Mouse (Mus musculus) liver, embryonic 14.5 days (tissue): Measurements from ENCODE around the gene Kng1.

Experiments
- CTCF ChIP-seq: IDR thresholded peaks from 2 replicates; pipeline ENCODE4 v1.5.1; 2016; ENCODE audit warnings: antibody characterized with exemption, low read depth, control low read depth
- EP300 ChIP-seq: IDR thresholded peaks from 2 replicates; pipeline ENCODE4 v1.6.1; 2016; ENCODE audit warnings: antibody characterized with exemption, low read depth

GRCm38 (mm10) chr16:23100099-23100575, 42.5 kb downstream of the Kng1 start:
- TF ChIP-seq CTCF (no peak), EP300 (no peak)
